Mouse (Mus musculus) ovary, postnatal 10 days (tissue): ENCODE results near the gene Tbx3.

Source experiments
- DNase-seq: peaks from one replicate; pipeline ENCODE4 v3.0.0; 2022; ENCODE audit warnings: low spot score

Gene Tbx3

GRCm38 (mm10) chr5:119708850-119709585 lies 38.5 kb downstream of the Tbx3 start:
- DNase-seq = no peak

- no peak for DNase-seq
These were observed 39.5 kb downstream of the Tbx3 start for GRCm38 (mm10) chr5:119709826-119710559.

GRCm38 (mm10) chr5:119710756-119711155 lies 40.3 kb downstream of the Tbx3 start:
- DNase-seq = no peak

GRCm38 (mm10) chr5:119711626-119712025 lies 41.2 kb downstream of the Tbx3 start:
- DNase-seq = no peak

- DNase-seq = peak; percentile 71
These were observed 42.3 kb downstream of the Tbx3 start for GRCm38 (mm10) chr5:119712679-119713246.

- no peak for DNase-seq
These were observed 50.2 kb downstream of the Tbx3 start for GRCm38 (mm10) chr5:119720471-119721265.

GRCm38 (mm10) chr5:119732978-119733377 lies 62.5 kb downstream of the Tbx3 start:
- DNase-seq = no peak
